Mouse (Mus musculus): ENCODE measurements around the gene Mipep. TPM values are rescaled to one million over a fixed set of nuclear protein-coding genes. Genes with fewer than 3 reads are reported as not detected.

Gene Mipep
- polyA plus RNA-seq, 1 experiment from 2014 or later: 7.7 TPM

DNA sequence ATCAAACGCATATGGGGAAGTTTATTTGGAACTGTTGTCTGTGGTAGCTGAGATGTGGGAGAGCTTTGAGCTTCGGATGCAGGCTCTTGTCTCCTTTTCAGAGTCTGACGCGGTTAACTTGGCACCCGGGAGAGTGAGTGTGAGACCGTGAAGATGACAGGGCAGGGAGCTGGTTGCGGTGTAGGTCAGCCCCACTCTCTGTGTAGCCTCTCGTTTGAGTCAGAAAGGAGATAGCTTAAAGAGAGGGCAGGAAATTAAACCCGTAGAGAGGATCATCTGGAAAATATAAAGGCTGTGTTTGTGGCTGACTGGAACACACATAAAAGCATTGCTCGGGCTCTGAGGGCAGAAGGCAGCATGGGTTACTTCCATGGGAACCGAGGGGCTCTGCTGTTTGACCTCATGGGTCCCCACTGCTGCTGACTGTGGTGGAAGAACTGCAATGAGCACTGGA, 22.5 kb downstream of the Mipep start:
- WGBS: 45% methylated on average over 11 of the region's 11 CpGs
- 0 out of 2 replicates have a peak, but pooled peaks cover 2% of the 10 kb centered on the region for H3K36me3 ChIP-seq (ENCODE audit: insufficient read depth, low read length)
- no peaks in the 10 kb centered on the region for H3K9me3 ChIP-seq (ENCODE audit: low read length)
- no peak overlapping the region for H3K9ac ChIP-seq (replicated peaks; ENCODE audit: low read depth)
- H3K27ac ChIP-seq (ENCODE audit: low read length): no peak overlapping the region
- H3K4me1 ChIP-seq (ENCODE audit: insufficient read depth, low read depth, low read length): no peaks in the 10 kb centered on the region
- H3K4me2 ChIP-seq (replicated peaks; ENCODE audit: low read depth, low read length): no peak overlapping the region
- peak; percentile 25 for DNase-seq (ENCODE audit: low spot score)
- peak; percentile 65 for ATAC-seq
- no peak for TF ChIP-seq CTCF (IDR thresholded peaks at IDR 0.05)
- TF ChIP-seq EP300 (IDR thresholded peaks at IDR 0.05): no peak
- no peaks in the 10 kb centered on the region for H3K27me3 ChIP-seq (replicated peaks; ENCODE audit: insufficient read depth, low read length)
- H3K4me3 ChIP-seq (ENCODE audit: low read depth, low read length): no peak overlapping the region

DNA sequence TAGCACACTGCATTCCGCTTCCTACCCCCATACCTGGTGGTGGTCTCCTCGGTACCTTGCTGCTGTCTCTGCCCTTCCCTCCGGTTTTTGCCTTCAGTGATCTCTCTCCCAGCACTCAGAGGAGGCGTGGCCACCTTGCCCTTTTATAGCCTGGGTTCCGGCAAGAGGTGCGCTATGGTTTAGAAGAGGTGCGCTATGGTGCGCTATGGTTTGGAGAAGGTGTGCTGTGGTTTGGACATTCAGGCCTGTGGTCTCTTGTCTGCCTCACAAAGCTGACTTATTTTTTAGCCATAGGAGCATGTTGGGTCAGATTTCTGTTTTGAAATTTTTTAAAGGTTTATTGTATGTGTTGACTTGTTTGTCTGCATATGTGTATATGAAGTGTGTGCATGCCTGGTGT, 25.5 kb downstream of the Mipep start:
- no peak overlapping the region for H3K4me3 ChIP-seq (ENCODE audit: low read depth, low read length)
- no peak for DNase-seq (ENCODE audit: low spot score)
- H3K9ac ChIP-seq (replicated peaks; ENCODE audit: low read depth): no peak overlapping the region
- no peak overlapping the region for H3K4me2 ChIP-seq (replicated peaks; ENCODE audit: low read depth, low read length)
- 0 out of 2 replicates have a peak, but pooled peaks cover 2% of the 10 kb centered on the region for H3K36me3 ChIP-seq (ENCODE audit: insufficient read depth, low read length)
- no peak for ATAC-seq
- no peak overlapping the region for H3K27ac ChIP-seq (ENCODE audit: low read length)
- no peak for TF ChIP-seq EP300 (IDR thresholded peaks at IDR 0.05)
- no peak for TF ChIP-seq CTCF (IDR thresholded peaks at IDR 0.05)
- no peaks in the 10 kb centered on the region for H3K9me3 ChIP-seq (ENCODE audit: low read length)
- H3K4me1 ChIP-seq (ENCODE audit: insufficient read depth, low read depth, low read length): no peaks in the 10 kb centered on the region
- no peaks in the 10 kb centered on the region for H3K27me3 ChIP-seq (replicated peaks; ENCODE audit: insufficient read depth, low read length)
- WGBS: 95% methylated on average over 8 of the region's 8 CpGs

DNA sequence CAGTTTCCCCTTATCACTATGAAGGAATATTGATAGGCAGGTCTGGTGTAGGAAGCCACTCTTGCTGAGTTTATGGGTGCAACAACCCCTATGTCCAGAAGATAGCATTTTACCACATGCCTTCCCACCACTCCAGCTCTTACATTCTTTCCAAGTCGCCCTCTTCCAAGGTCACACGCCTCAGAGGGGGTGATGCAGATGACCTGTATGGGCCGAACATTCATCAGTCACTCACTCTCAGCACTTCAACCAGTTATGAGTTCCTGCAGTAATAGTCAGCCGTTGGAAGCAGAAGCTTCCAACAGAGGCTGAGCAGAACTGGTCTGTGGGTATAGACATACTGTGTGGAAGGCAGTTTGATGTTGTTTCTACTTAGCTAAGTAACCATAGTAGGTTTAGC, 27.2 kb downstream of the Mipep start:
- TF ChIP-seq EP300 (IDR thresholded peaks at IDR 0.05) (no peak), CTCF (IDR thresholded peaks at IDR 0.05) (no peak)
- H3K9ac ChIP-seq (replicated peaks; ENCODE audit: low read depth): no peak overlapping the region
- DNase-seq (ENCODE audit: low spot score) (no peak), ATAC-seq (no peak)
- no peaks in the 10 kb centered on the region for H3K27me3 ChIP-seq (replicated peaks; ENCODE audit: insufficient read depth, low read length)
- H3K27ac ChIP-seq (ENCODE audit: low read length): no peak overlapping the region
- no peaks in the 10 kb centered on the region for H3K9me3 ChIP-seq (ENCODE audit: low read length)
- 0 out of 2 replicates have a peak, but pooled peaks cover 2% of the 10 kb centered on the region for H3K36me3 ChIP-seq (ENCODE audit: insufficient read depth, low read length)
- no peaks in the 10 kb centered on the region for H3K4me1 ChIP-seq (ENCODE audit: insufficient read depth, low read depth, low read length)
- H3K4me3 ChIP-seq (ENCODE audit: low read depth, low read length): no peak overlapping the region
- no peak overlapping the region for H3K4me2 ChIP-seq (replicated peaks; ENCODE audit: low read depth, low read length)
- WGBS: 81% methylated on average over 4 of the region's 4 CpGs

DNA sequence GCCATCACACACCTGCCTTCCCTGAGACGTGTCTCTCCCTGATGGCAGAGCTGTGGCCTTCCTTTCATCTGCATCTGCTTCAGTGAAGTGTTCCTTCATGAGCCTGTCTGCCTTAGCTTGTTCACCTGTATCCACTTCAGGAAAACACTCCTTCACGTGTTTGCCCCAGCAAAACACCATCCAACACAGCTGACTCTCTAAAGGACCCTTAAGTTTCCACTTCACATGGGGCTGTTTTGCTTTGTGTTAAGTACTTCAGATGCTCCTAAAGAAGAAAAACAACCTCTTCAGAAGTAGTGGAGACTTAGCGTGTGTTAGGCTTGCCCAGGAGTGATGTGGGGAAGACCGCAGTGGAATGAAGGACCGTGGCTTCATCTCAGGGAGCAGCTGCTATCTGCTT, 30.7 kb downstream of the Mipep start:
- no peak overlapping the region for H3K4me2 ChIP-seq (replicated peaks; ENCODE audit: low read depth, low read length)
- peak; percentile 85 for DNase-seq (ENCODE audit: low spot score)
- no peaks in the 10 kb centered on the region for H3K36me3 ChIP-seq (ENCODE audit: insufficient read depth, low read length)
- no peaks in the 10 kb centered on the region for H3K9me3 ChIP-seq (ENCODE audit: low read length)
- 62% methylated on average over 5 of the region's 5 CpGs for WGBS
- no peaks in the 10 kb centered on the region for H3K27me3 ChIP-seq (replicated peaks; ENCODE audit: insufficient read depth, low read length)
- TF ChIP-seq EP300 (IDR thresholded peaks at IDR 0.05) (peak; percentile 92), CTCF (IDR thresholded peaks at IDR 0.05) (no peak)
- peak; percentile 88 for ATAC-seq
- no peak overlapping the region for H3K27ac ChIP-seq (ENCODE audit: low read length)
- H3K9ac ChIP-seq (replicated peaks; ENCODE audit: low read depth): no peak overlapping the region
- H3K4me1 ChIP-seq (ENCODE audit: insufficient read depth, low read depth, low read length): peaks cover 3% of the 10 kb centered on the region; the same call in 1 of the 2 replicates
- H3K4me3 ChIP-seq (ENCODE audit: low read depth, low read length): no peak overlapping the region

DNA sequence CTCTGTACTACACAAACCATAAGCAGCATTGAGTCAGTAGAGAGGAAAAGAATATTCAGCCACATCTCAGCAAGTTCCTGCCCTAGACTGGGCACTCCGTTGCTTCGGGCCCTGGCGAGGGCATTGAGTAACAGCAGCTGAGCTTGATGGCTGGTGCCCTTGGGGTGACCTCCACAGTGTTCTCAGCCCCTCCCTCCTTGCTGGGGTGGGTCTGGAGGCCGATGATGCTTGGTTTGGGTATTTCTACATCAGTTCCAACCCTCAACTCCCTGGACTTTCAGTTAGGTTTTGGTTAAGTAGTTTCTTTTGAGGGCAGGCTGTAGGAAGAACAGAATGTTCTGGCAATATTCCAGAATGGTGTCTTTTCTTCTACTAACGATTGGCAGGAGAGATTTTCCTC, 33.7 kb downstream of the Mipep start:
- Histone ChIP-seq H3K9me3 (ENCODE audit: low read length) (no peaks in the 10 kb centered on the region), H3K4me1 (ENCODE audit: insufficient read depth, low read depth, low read length) (peaks cover 3% of the 10 kb centered on the region; the same call in 1 of the 2 replicates), H3K4me3 (ENCODE audit: low read depth, low read length) (no peak overlapping the region), H3K9ac (replicated peaks; ENCODE audit: low read depth) (no peak overlapping the region), H3K27ac (ENCODE audit: low read length) (peak overlapping the region; percentile 59), H3K27me3 (replicated peaks; ENCODE audit: insufficient read depth, low read length) (no peaks in the 10 kb centered on the region), H3K36me3 (ENCODE audit: insufficient read depth, low read length) (no peaks in the 10 kb centered on the region), H3K4me2 (replicated peaks; ENCODE audit: low read depth, low read length) (no peak overlapping the region)
- DNase-seq (ENCODE audit: low spot score) (peak; percentile 86), ATAC-seq (peak; percentile 74)
- 44% methylated on average over 5 of the region's 5 CpGs for WGBS
- no peak for TF ChIP-seq CTCF (IDR thresholded peaks at IDR 0.05)
- TF ChIP-seq EP300 (IDR thresholded peaks at IDR 0.05): peak; percentile 83

DNA sequence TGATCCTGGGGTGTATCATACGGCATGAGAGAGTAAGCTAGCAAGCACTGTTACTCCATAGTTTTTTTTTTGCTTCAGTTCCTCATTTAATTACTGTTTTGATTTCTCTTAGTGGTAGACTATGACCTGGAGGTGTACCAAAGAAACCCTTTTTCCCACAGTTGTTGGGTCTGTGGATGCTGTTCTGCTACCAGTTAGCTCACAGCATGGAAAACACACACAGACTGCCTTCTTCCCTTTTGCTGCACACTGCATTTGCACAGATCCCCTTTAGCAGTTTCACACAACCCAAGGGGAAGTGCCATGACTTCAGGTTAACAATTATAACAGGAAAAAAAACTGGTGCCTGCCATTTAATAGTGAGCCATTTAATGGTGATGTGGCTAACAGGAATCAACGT, 45.7 kb downstream of the Mipep start:
- no peak overlapping the region for H3K4me2 ChIP-seq (replicated peaks; ENCODE audit: low read depth, low read length)
- no peaks in the 10 kb centered on the region for H3K9me3 ChIP-seq (ENCODE audit: low read length)
- WGBS: 92% methylated on average over 2 of the region's 2 CpGs

DNA sequence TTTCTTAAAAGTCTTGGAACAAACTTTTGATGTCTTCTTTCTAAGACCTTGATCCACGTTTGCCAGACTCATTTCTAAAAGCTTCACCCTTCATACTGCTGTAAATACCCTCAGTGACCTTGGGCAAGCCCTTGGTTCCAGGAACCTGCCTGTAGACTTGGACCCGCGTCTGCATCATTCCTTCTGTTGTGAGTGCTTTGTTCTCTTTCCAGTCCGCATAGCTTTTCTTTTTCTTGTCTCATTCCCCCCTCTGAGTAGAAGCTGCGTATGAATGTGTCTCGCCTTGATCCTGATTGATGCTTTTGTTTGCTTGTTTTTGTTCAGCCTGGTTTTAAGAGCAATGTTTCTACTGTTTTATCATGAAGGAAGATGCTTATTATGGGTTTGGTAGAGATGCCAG, 52.3 kb downstream of the Mipep start:
- Histone ChIP-seq H3K36me3 (ENCODE audit: insufficient read depth, low read length) (peaks cover 2% of the 10 kb centered on the region; the same call in 1 of the 2 replicates), H3K4me3 (ENCODE audit: low read depth, low read length) (no peak overlapping the region), H3K9me3 (ENCODE audit: low read length) (no peaks in the 10 kb centered on the region), H3K9ac (replicated peaks; ENCODE audit: low read depth) (no peak overlapping the region), H3K4me2 (replicated peaks; ENCODE audit: low read depth, low read length) (no peak overlapping the region), H3K27me3 (replicated peaks; ENCODE audit: insufficient read depth, low read length) (no peaks in the 10 kb centered on the region), H3K4me1 (ENCODE audit: insufficient read depth, low read depth, low read length) (no peaks in the 10 kb centered on the region), H3K27ac (ENCODE audit: low read length) (no peak overlapping the region)
- 83% methylated on average over 6 of the region's 6 CpGs for WGBS
- no peak for DNase-seq (ENCODE audit: low spot score)
- ATAC-seq: no peak
- no peak for TF ChIP-seq EP300 (IDR thresholded peaks at IDR 0.05)
- TF ChIP-seq CTCF (IDR thresholded peaks at IDR 0.05): no peak

More for the DNA sequence above, 45.7 kb downstream of the Mipep start:
- ATAC-seq (no peak), DNase-seq (ENCODE audit: low spot score) (no peak)
- no peak overlapping the region for H3K9ac ChIP-seq (replicated peaks; ENCODE audit: low read depth)
- no peaks in the 10 kb centered on the region for H3K4me1 ChIP-seq (ENCODE audit: insufficient read depth, low read depth, low read length)
- TF ChIP-seq CTCF (IDR thresholded peaks at IDR 0.05) (no peak), EP300 (IDR thresholded peaks at IDR 0.05) (no peak)
- no peaks in the 10 kb centered on the region for H3K27me3 ChIP-seq (replicated peaks; ENCODE audit: insufficient read depth, low read length)
- no peak overlapping the region for H3K27ac ChIP-seq (ENCODE audit: low read length)
- H3K4me3 ChIP-seq (ENCODE audit: low read depth, low read length): no peak overlapping the region
- H3K36me3 ChIP-seq (ENCODE audit: insufficient read depth, low read length): peaks cover 8% of the 10 kb centered on the region
